Mouse (Mus musculus) lung, adult 2 months (tissue): Measurements from ENCODE around the gene Ube2i. TPM values are rescaled to one million over a fixed set of nuclear protein-coding genes. Genes with fewer than 3 reads are reported as not detected.

Source experiments
- DNase-seq: peaks from one replicate; pipeline ENCODE4 v3.0.0; 2022
- H3K4me1 ChIP-seq: fragments of 200-500 bp; 2 replicates; pipeline ENCODE4 v1.6.1; 2011; ENCODE audit warnings: low read length; ENCODE audit not compliant: control insufficient read depth, insufficient read depth
- H3K4me3 ChIP-seq: fragments of 200-500 bp; replicated peaks from 2 replicates; pipeline ENCODE3; 2011; ENCODE audit warnings: low read depth, mild to moderate bottlenecking, control low read depth, low read length; ENCODE audit errors: extremely low read depth
- CTCF ChIP-seq: fragments of 200-500 bp; IDR thresholded peaks from 2 replicates; pipeline ENCODE4 v1.5.1; 2011; ENCODE audit warnings: mild to moderate bottlenecking, low read length, control low read depth; ENCODE audit not compliant: insufficient read depth
- POLR2A ChIP-seq: fragments of 200-500 bp; IDR thresholded peaks from 2 replicates; pipeline ENCODE4 v1.6.1; 2011; ENCODE audit warnings: low read depth, mild to moderate bottlenecking, control low read depth, low read length, borderline replicate concordance; ENCODE audit errors: extremely low read depth
- WGBS: fragments of 180-500 bp; shearing (Covaris S2); methylation state at CpG from one replicate; pipeline ENCODE4 v1.1.7; 2018; 5-methylcytosine and 5-hydroxymethylcytosine counted together
- polyA plus RNA-seq: library from polyadenylated mRNA; depleted of rRNA; stranded (reverse); fragments of >200 nt; gene quantifications from 2 replicates; pipeline ENCODE4 v1.2.3, GENCODE M21; 2012

Gene Ube2i
- polyA plus RNA-seq, 1 experiment: 178 TPM

GRCm38 (mm10) chr17:25285033-25285432 is 10.6 kb upstream of the Ube2i start:
- peak; percentile 56 for DNase-seq
- peaks cover 2% of the 10 kb centered on the region; the same call in 1 of the 2 replicates for H3K4me1 ChIP-seq
- no peak overlapping the region for H3K4me3 ChIP-seq
- TF ChIP-seq CTCF (peak; percentile 96), POLR2A (no peak)
- WGBS: 19% methylated on average over 3 of the region's 3 CpGs

GRCm38 (mm10) chr17:25282133-25282532 is 7.7 kb upstream of the Ube2i start:
- 21% methylated on average over 11 of the region's 11 CpGs for WGBS
- DNase-seq: peak; percentile 55
- Histone ChIP-seq H3K4me1 (peaks cover 2% of the 10 kb centered on the region; the same call in 1 of the 2 replicates), H3K4me3 (no peak overlapping the region)
- TF ChIP-seq CTCF (no peak), POLR2A (no peak)

- TF ChIP-seq POLR2A: no peak
- TF ChIP-seq CTCF: no peak
- H3K4me1 ChIP-seq: peaks cover 19% of the 10 kb centered on the region
- DNase-seq: no peak
- 96% methylated on average over 3 of the region's 3 CpGs for WGBS
- no peak overlapping the region for H3K4me3 ChIP-seq
Measured at GRCm38 (mm10) chr17:25275833-25276232, 1.4 kb upstream of the Ube2i start.

- peak; percentile 98 for DNase-seq
- 1% methylated on average over 42 of the region's 45 CpGs for WGBS
- Histone ChIP-seq H3K4me1 (peaks cover 24% of the 10 kb centered on the region), H3K4me3 (peak overlapping the region; percentile 92)
- TF ChIP-seq POLR2A (peak; percentile 64; the same call in 1 of the 2 replicates), CTCF (peak; percentile 54)
Measured at GRCm38 (mm10) chr17:25273706-25274501, 518 bp downstream of the Ube2i start.

GRCm38 (mm10) chr17:25272951-25273705 is 1.3 kb downstream of the Ube2i start:
- under 1% methylated on average over 92 of the region's 92 CpGs for WGBS
- DNase-seq: peak; percentile 96
- Histone ChIP-seq H3K4me3 (peak overlapping the region; percentile 92), H3K4me1 (peaks cover 24% of the 10 kb centered on the region)
- TF ChIP-seq CTCF (no peak), POLR2A (peak; percentile 47; the same call in 1 of the 2 replicates)

GRCm38 (mm10) chr17:25272326-25272725 is 2.1 kb downstream of the Ube2i start:
- peaks cover 24% of the 10 kb centered on the region for H3K4me1 ChIP-seq
- under 1% methylated on average over 10 of the region's 10 CpGs for WGBS
- H3K4me3 ChIP-seq: peak overlapping the region; percentile 92
- peak; percentile 36 for DNase-seq
- TF ChIP-seq POLR2A (peak; percentile 48; the same call in 1 of the 2 replicates), CTCF (no peak)

- no peak for DNase-seq
- no peak overlapping the region for H3K4me3 ChIP-seq
- TF ChIP-seq CTCF: no peak
- no peak for TF ChIP-seq POLR2A
- H3K4me1 ChIP-seq: peaks cover 24% of the 10 kb centered on the region
- WGBS: 25% methylated on average over 2 of the region's 2 CpGs
Measured at GRCm38 (mm10) chr17:25270795-25271335, 3.6 kb downstream of the Ube2i start.

- no peak overlapping the region for H3K4me3 ChIP-seq
- no peak for DNase-seq
- no peaks in the 10 kb centered on the region for H3K4me1 ChIP-seq
- TF ChIP-seq POLR2A (no peak), CTCF (0 out of 2 replicates have a peak, but pooled peaks have one; percentile 24)
- WGBS: 40% methylated on average over 3 of the region's 3 CpGs
Measured at GRCm38 (mm10) chr17:25264453-25264852, 10.0 kb downstream of the Ube2i start.

- no peak overlapping the region for H3K4me3 ChIP-seq
- H3K4me1 ChIP-seq: no peaks in the 10 kb centered on the region
- DNase-seq: no peak
- 37% methylated on average over 6 of the region's 6 CpGs for WGBS
- TF ChIP-seq CTCF (no peak), POLR2A (no peak)
Measured at GRCm38 (mm10) chr17:25257804-25258261, 16.6 kb downstream of the Ube2i start.
